Mouse (Mus musculus) heart, postnatal 0 days (tissue): ENCODE measurements at regions not wholly inside any gene's neighbourhood (a gene's known extent, or its start where the extent isn't known, plus 50 kb on each side); places are given as distances from the start of the nearest gene placed in this dataset.

Experiments
- ATAC-seq: fragments of 200-750 bp; cut with Nextera tagmentation; 2 replicates; pipeline ENCODE4 v1.8.0; 2017; ENCODE audit warnings: low read depth, moderate number of reproducible peaks, moderate library complexity; ENCODE audit not compliant: insufficient read depth
- DNase-seq: peaks from one replicate; pipeline ENCODE4 v3.0.0-alpha.2; 2016; ENCODE audit warnings: low spot score
- H3K27ac ChIP-seq: fragments of 300-500 bp; sonication (generic); 2 replicates; pipeline ENCODE4 v1.5.1; 2014; ENCODE audit warnings: low read depth, mild to moderate bottlenecking
- H3K27me3 ChIP-seq: fragments of 300-500 bp; sonication (generic); 2 replicates; pipeline ENCODE4 v1.6.1; 2014; ENCODE audit warnings: low read length, mixed read lengths; ENCODE audit not compliant: control insufficient read depth, insufficient read depth
- H3K36me3 ChIP-seq: fragments of 300-500 bp; sonication (generic); replicated peaks from 2 replicates; pipeline ENCODE4 v1.6.1; 2014; ENCODE audit warnings: low read length, mixed read lengths; ENCODE audit not compliant: control insufficient read depth, insufficient read depth
- H3K4me1 ChIP-seq: fragments of 300-500 bp; sonication (generic); 2 replicates; pipeline ENCODE4 v1.6.1; 2014; ENCODE audit warnings: antibody characterized with exemption; ENCODE audit not compliant: control insufficient read depth, insufficient read depth
- H3K4me2 ChIP-seq: fragments of 300-500 bp; sonication (generic); 2 replicates; pipeline ENCODE4 v1.6.1; 2014; ENCODE audit warnings: low read depth, mild to moderate bottlenecking, low read length, moderate library complexity
- H3K4me3 ChIP-seq: fragments of 300-500 bp; sonication (generic); 2 replicates; pipeline ENCODE4 v1.5.1; 2014; ENCODE audit warnings: low read depth, low read length
- H3K9ac ChIP-seq: fragments of 300-500 bp; sonication (generic); replicated peaks from 2 replicates; pipeline ENCODE4 v1.6.1; 2014; ENCODE audit warnings: low read depth, low read length, mixed read lengths
- H3K9me3 ChIP-seq: fragments of 300-500 bp; sonication (generic); replicated peaks from 2 replicates; pipeline ENCODE4 v1.6.1; 2016; ENCODE audit warnings: low read length; ENCODE audit not compliant: control insufficient read depth
- CTCF ChIP-seq: IDR thresholded peaks from 2 replicates; pipeline ENCODE4 v1.5.1; 2016; ENCODE audit warnings: antibody characterized with exemption, control low read depth, low read depth
- EP300 ChIP-seq: IDR thresholded peaks from 2 replicates; pipeline ENCODE4 v1.6.1; 2016; ENCODE audit warnings: antibody characterized with exemption, low read depth
- WGBS: fragments of 180-500 bp; shearing (Covaris S2); extraction: QIAGEN DNeasy Blood & Tissue Kit; methylation state at CpG from one replicate; pipeline ENCODE4 v1.1.7; 2014; 5-methylcytosine and 5-hydroxymethylcytosine counted together

- ATAC-seq (no peak), DNase-seq (no peak)
- H3K27me3 ChIP-seq: no peaks in the 10 kb centered on the region
- H3K4me1 ChIP-seq: peaks cover 13% of the 10 kb centered on the region
- H3K36me3 ChIP-seq: no peaks in the 10 kb centered on the region
- no peaks in the 10 kb centered on the region for H3K9me3 ChIP-seq
- WGBS: 82% methylated on average over 3 of the region's 3 CpGs
- H3K4me2 ChIP-seq: no peak overlapping the region
- no peak for TF ChIP-seq EP300
- TF ChIP-seq CTCF: no peak
- H3K27ac ChIP-seq: no peak overlapping the region
- H3K9ac ChIP-seq: no peak overlapping the region
- H3K4me3 ChIP-seq: no peak overlapping the region
Observed at GRCm38 (mm10) chr3:133753041-133753440, 208.1 kb upstream of the Tet2 start.

- ATAC-seq: no peak
- Histone ChIP-seq H3K4me3 (no peak overlapping the region), H3K4me2 (peak overlapping the region; percentile 26; the same call in 1 of the 2 replicates)
Observed at GRCm38 (mm10) chr3:133754006-133754910, 209.3 kb upstream of the Tet2 start.

GRCm38 (mm10) chr3:133754911-133755259, 209.9 kb upstream of the Tet2 start:
- Histone ChIP-seq H3K9ac (no peak overlapping the region), H3K27ac (no peak overlapping the region), H3K4me2 (peak overlapping the region; percentile 26; the same call in 1 of the 2 replicates), H3K9me3 (no peaks in the 10 kb centered on the region), H3K4me3 (no peak overlapping the region), H3K36me3 (no peaks in the 10 kb centered on the region), H3K27me3 (no peaks in the 10 kb centered on the region), H3K4me1 (peaks cover 18% of the 10 kb centered on the region)
- TF ChIP-seq CTCF (no peak), EP300 (no peak)
- DNase-seq: peak; percentile 15
- ATAC-seq: no peak
- WGBS: 9% methylated on average over 3 of the region's 3 CpGs

More at GRCm38 (mm10) chr3:133754006-133754910, 209.3 kb upstream of the Tet2 start:
- Histone ChIP-seq H3K9ac (no peak overlapping the region), H3K36me3 (no peaks in the 10 kb centered on the region), H3K4me1 (peaks cover 18% of the 10 kb centered on the region), H3K9me3 (no peaks in the 10 kb centered on the region), H3K27ac (no peak overlapping the region), H3K27me3 (no peaks in the 10 kb centered on the region)
- TF ChIP-seq CTCF (no peak), EP300 (no peak)
- DNase-seq: no peak
- 36% methylated on average over 14 of the region's 14 CpGs for WGBS

GRCm38 (mm10) chr3:133757756-133758420, 212.9 kb upstream of the Tet2 start:
- Histone ChIP-seq H3K36me3 (no peaks in the 10 kb centered on the region), H3K9me3 (no peaks in the 10 kb centered on the region), H3K4me1 (peaks cover 18% of the 10 kb centered on the region), H3K9ac (no peak overlapping the region), H3K27me3 (no peaks in the 10 kb centered on the region), H3K4me3 (peak overlapping the region; percentile 6), H3K27ac (no peak overlapping the region), H3K4me2 (peak overlapping the region; percentile 35)
- no peak for TF ChIP-seq CTCF
- no peak for TF ChIP-seq EP300
- ATAC-seq (no peak; the same call in 1 of the 2 replicates), DNase-seq (no peak)
- 29% methylated on average over 12 of the region's 12 CpGs for WGBS

- H3K9ac ChIP-seq: no peak overlapping the region
- H3K27me3 ChIP-seq: no peaks in the 10 kb centered on the region
- H3K4me2 ChIP-seq: peak overlapping the region; percentile 35
- TF ChIP-seq EP300 (no peak), CTCF (no peak)
- no peak overlapping the region for H3K27ac ChIP-seq
- ATAC-seq (no peak; the same call in 1 of the 2 replicates), DNase-seq (no peak)
- 2% methylated on average over 4 of the region's 4 CpGs for WGBS
- H3K36me3 ChIP-seq: no peaks in the 10 kb centered on the region
- H3K4me3 ChIP-seq: peak overlapping the region; percentile 6
- H3K9me3 ChIP-seq: no peaks in the 10 kb centered on the region
- H3K4me1 ChIP-seq: peaks cover 18% of the 10 kb centered on the region
Observed at GRCm38 (mm10) chr3:133758421-133758820, 213.5 kb upstream of the Tet2 start.
